1 mouse cellular context compared by ENCODE assay signal in the genomic region with DNA sequence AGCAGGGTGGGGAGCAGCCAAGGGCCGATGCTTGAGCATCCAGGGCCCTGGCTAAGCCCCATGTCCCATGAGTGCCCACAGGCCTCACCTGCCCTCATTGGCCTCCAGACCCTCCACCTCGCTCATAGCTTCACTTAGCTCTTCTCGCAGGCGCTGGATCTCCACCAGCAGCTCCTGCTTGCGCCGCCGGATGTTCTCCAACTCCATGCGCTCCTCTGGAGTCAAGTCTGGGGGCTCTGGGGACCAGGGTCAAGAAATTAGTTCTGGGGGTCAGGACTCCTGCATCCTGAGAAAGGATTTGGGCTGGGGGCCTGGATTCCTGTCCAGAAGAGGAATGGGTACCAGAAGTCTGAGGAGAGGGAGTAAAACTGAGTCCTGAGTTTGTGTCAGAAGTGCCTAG.
TF ChIP-seq lines count a peak whose summit lies in the region.

No protein-coding gene starts in this region.

TF ChIP-seq in MEL, 35 proteins besides CTCF, POLR2A, EP300 and RAD21:
- TF ChIP-seq NELFE (IDR thresholded peaks at IDR 0.05; ENCODE audit: low read depth, low read length) (no peak), BHLHE40 (IDR thresholded peaks at IDR 0.05; ENCODE audit: borderline replicate concordance, low read depth, low read length) (no peak), MAFK (IDR thresholded peaks at IDR 0.05; ENCODE audit: borderline replicate concordance, low read depth, low read length) (no peak), CHD1 (IDR thresholded peaks at IDR 0.05; ENCODE audit: low read depth, low read length) (no peak), ZMIZ1 (IDR thresholded peaks at IDR 0.05; ENCODE audit: low read depth, low read length) (no peak), TBP (IDR thresholded peaks at IDR 0.05; ENCODE audit: low read depth, low read length) (no peak), RCOR1 (IDR thresholded peaks at IDR 0.05; ENCODE audit: low read depth, low read length) (no peak), ZNF384 (IDR thresholded peaks at IDR 0.05; ENCODE audit: low read depth, low read length) (no peak), GATA1 (IDR thresholded peaks at IDR 0.05; ENCODE audit: low read depth, low read length) (no peak), POLR2AphosphoS5 (IDR thresholded peaks at IDR 0.05; ENCODE audit: borderline replicate concordance, low read depth, low read length) (no peak), USF1 (IDR thresholded peaks at IDR 0.05; ENCODE audit: low read depth, low read length) (no peak), ZKSCAN1 (IDR thresholded peaks at IDR 0.05; ENCODE audit: low read depth, low read length) (no peak), MEF2A (IDR thresholded peaks at IDR 0.05; ENCODE audit: extremely low read depth, insufficient replicate concordance, low read depth, low read length, poor library complexity, severe bottlenecking) (no peak), MXI1 (IDR thresholded peaks at IDR 0.05; ENCODE audit: low read depth, low read length) (no peak), ELF1 (IDR thresholded peaks at IDR 0.05; ENCODE audit: low read depth, low read length) (no peak)
TF ChIP-seq in MEL: peak in this region for 0.
